Mouse (Mus musculus): ENCODE measurements around the gene Tigd3. TPM values are rescaled to one million over a fixed set of nuclear protein-coding genes. Genes with fewer than 3 reads are reported as not detected.

Tigd3 gene
- total RNA-seq, 4 experiments from 2014 or later = 0.23 to 0.50 (median 0.34) TPM

GRCm38 (mm10) chr19:5877618-5878361, 16.2 kb downstream of the Tigd3 start, which contains the start of gene Slc25a45:
TSS of gene Slc25a45 (plus strand) at chr19:5877808.
- peak; percentile 70 for DNase-seq (ENCODE audit: low spot score)

DNA sequence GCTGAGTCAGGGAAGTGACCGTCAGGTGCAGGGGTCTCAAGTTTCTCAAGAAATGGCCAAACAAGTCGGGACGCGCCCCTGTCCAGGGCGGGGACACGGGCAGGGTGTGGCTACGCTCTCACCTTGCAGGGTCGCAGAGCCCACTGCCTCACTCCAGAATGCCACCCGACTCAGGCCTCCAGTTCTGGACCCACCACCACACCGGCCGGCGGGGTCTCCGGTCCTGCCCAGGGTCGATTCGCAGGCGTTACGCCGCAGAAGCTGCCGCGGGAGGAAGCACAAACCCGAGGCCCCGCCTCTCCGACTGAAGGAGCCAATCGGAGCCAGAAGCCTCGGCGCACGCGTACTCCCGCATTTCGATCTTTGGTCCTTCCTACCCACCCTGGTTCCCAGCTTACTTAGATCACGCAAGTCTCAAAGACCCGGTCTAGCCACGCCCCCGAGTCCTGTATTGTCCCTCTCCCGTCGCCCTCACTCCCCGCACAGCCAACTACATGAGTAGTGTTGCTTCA, 18.9 kb downstream of the Tigd3 start, which contains the start of gene Frmd8:
Gene Frmd8 (minus strand): TSS at position 306 of the 512 bp plus-strand sequence.
- peak; percentile 95 for DNase-seq (ENCODE audit: low spot score)

GRCm38 (mm10) chr19:5874391-5874968, 19.5 kb downstream of the Tigd3 start:
- DNase-seq (ENCODE audit: low spot score) = no peak

GRCm38 (mm10) chr19:5872931-5873556, 20.9 kb downstream of the Tigd3 start:
- DNase-seq (ENCODE audit: low spot score) = no peak

GRCm38 (mm10) chr19:5872528-5872927, 21.4 kb downstream of the Tigd3 start:
- DNase-seq (ENCODE audit: low spot score) = no peak

DNA sequence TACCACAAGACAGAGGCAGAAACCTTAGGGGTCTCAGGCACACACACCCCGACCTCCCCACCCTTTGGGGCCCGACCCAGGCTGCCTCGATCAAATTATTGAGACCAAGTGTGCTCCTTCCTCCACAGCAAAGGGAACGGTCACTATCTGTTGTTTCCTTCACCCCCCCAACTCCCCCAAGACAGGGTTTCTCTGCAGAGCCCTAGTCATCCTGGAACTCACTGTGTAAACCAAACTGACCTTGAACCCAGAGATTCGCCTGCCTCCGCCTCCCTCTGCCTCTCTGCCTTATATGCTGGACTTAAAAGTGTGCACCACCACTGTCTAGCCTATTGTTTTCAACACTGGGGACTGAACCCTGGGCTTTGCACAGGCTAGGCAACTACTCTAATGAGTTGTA, 22.3 kb downstream of the Tigd3 start:
- no peak for DNase-seq (ENCODE audit: low spot score)

DNA sequence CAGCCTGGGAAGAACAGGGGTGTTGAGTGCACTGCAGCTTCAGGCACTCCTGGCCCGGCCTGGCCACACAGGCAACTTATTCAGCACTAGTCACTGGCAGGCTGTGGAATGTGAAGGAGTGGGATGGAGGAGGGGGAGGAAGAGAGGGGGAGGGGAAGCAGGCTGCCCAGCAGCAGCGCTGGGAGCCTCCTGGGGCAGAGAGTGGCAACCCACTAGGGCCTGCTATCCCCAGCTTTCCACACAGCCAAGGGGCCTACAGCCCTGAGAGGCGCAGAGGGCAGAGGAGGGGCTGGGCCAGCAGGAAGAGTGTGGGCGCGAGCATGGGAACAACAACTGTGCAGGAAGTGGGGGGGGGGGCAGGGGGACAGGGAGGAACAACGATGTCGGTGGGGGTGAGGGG, 22.7 kb downstream of the Tigd3 start:
- DNase-seq (ENCODE audit: low spot score) = no peak

- DNase-seq (ENCODE audit: low spot score) = no peak
Measured at GRCm38 (mm10) chr19:5868096-5868495, 25.9 kb downstream of the Tigd3 start.

DNA sequence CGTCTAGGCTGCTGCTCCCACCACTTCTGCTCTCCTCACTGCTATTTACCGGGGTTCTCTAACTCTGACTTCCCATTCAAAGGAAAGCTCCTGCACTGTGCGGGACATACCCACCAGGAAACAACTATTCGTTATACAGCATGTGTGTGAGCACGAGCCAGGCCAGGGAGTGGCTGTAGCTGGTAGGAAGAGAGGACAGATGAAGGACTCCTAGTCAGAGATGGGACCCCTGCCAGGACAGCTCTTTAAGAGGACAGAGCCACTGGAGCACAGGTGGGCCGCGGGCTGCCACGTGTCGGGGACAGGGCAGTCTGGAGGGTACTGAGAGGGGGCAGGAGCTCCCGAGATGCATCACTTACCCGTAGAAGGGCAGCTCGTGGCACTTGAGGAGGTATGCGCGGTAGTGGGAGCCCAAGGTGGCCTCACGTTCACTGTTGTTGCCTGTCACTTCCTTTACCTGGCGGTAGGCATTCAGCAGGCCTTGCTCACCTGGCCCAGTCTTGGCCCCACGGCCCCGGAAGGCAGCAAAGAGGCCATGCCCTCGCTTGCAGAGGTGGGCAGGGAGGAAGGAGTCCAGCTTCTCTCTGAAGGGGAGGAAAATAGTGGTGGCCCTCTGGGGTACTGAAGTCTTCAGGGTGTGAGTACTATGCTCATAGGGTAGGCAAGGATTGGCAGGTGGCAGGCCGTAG, 29.1 kb downstream of the Tigd3 start:
- DNase-seq (ENCODE audit: low spot score) = no peak

- DNase-seq (ENCODE audit: low spot score) = no peak
Measured at GRCm38 (mm10) chr19:5863776-5864175, 30.2 kb downstream of the Tigd3 start.

DNA sequence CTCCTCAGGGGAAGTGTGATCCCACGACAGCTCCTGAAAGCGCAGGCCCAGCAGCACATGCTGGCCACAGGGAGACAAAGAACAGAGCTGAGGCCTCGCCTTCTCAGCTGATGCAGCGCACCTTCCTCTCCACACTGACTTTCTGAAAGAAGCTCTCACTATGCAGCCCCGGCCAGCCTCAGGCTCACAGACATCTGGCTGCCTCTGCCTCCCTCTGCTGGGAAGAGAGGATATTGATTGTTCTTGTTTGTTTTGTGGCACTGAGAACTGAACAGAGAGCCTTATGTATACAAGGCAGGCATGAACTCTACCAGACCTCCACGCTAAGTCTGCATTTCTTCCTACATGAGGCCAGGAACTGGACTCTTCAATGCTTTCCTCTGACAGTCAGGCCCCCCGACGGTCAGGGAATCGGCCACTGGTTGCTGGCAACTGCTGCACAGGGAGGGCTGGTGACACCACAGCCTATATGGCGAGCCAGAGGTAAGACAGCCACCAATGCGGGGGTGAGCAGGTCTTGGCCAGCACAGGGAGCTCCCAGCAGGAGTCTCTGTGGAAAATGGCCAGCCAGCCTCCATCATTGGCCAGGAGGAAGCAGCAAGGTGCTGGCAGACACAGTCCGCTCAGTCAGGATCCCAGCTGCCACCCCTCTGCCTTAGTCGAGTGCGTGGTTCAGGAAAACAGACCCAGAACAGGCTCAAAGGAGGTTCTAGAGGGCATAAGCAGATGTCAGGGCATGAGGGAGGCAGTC, 31.4 kb downstream of the Tigd3 start:
- no peak for DNase-seq (ENCODE audit: low spot score)

GRCm38 (mm10) chr19:5856604-5857003, 37.3 kb downstream of the Tigd3 start:
- no peak for DNase-seq (ENCODE audit: low spot score)

DNA sequence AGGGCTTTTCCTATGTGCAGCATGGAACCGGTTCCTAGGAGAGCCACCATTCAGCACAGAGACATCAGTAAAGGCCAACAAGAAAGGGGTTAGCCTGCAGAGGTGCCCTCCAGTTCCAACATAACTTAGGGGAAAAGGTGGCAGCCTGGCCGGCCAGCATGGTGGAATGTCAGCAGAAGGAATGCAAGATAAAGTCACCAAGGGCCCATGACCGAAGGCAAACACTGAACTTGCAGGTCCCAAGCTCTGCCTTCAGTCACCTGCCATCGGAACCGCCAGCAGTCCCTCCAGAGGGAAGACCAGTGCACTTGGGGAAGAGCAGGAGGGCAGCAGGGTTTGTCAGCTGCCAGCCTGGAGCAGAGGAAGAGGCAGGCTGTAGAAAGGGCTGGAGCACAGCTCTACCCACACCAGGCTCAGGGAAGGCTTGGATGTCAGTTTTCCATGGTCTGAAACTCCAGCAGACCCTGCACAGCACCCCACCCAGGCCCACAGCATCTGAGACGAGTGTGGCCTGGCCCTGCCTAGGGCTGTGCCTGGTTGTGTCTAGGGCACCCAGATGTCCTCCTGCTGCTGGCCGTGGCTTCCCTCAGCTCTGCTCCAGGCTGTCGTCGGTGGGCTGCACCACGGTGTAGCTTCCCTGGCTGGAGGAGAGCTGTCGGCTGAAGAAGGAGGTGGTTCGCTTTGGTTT, 41.8 kb downstream of the Tigd3 start:
- no peak for DNase-seq (ENCODE audit: low spot score)

- no peak for DNase-seq (ENCODE audit: low spot score)
Measured at GRCm38 (mm10) chr19:5851481-5851971, 42.4 kb downstream of the Tigd3 start.

DNA sequence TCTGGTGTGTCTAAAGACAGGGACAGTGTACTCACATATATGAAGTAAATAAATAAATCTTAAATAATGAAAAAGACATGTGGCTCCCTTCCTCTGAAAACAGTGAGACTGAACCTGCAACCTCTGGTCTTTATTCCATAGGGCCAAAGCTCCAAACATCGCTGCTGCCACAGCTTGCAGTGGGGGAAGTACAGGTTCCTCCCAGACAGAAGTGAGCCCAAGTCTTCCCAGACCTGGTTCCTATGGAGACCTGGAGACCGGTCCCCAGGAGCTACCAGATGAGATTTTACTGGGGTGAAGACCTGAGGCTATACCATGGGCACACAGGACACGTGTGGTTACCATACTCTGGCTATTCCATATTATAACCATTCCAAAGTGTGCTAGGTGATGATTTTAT, 43.1 kb downstream of the Tigd3 start:
- no peak for DNase-seq (ENCODE audit: low spot score)

GRCm38 (mm10) chr19:5849843-5850527, 44.0 kb downstream of the Tigd3 start:
- DNase-seq (ENCODE audit: low spot score) = peak; percentile 96

DNA sequence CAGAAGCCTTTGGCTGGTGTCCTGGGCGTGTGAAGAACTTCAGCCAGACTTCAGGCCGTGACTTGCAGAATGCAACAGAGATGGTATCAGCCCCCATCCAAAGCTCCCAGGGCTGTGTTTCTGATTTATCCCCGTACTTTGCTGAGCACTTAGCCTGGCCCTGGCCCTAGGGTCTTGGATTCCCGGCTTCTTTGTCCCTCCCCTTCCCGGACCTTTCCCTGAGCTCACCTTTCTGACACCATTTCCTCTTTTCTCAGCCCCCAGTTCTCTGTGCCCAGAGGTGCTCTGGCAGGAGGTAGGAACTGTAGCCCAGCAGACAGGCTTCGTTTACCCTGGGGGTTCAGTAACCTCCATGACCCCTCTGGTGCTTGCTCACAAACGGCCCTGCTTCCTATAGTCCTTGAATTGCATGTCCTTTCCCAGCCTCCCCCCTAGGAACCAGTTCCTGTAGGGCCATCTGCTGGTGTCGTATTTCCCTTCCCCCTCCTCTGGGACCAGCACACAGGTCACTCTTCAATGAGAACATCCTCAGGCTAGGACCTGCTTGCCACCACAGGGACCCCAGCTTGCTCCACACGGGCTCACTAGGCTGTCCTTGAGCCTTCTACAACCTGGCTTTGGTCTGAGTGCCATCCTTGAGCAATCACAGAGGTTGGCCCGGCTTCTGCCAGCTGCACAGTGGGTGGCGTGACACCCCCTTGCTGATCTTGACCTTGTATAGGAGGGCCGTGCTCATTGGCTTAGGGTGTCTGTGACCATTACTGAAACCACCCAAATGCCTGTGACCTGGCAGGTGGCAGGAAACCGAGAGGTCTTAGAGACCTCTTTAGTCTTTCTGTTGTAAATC, 44.9 kb downstream of the Tigd3 start:
- DNase-seq (ENCODE audit: low spot score) = no peak

- peak; percentile 85 for DNase-seq (ENCODE audit: low spot score)
Measured at GRCm38 (mm10) chr19:5848032-5848825, 45.7 kb downstream of the Tigd3 start.

Measured in heart, adult 8-10 months (tissue).